Mouse (Mus musculus) layer of hippocampus, postnatal 14 days (tissue): ENCODE results near the gene Fam216a. TPM values are rescaled to one million over a fixed set of nuclear protein-coding genes. Genes with fewer than 3 reads are reported as not detected.
"Not testable (repeated sequence)": the region's sequence is repeated elsewhere in the genome, so short reads cannot be mapped to it uniquely, and the experiment has no call there.

ENCODE experiments used
- DNase-seq, 2 experiments: peaks; one replicate each; pipeline ENCODE4 v3.0.0; 2021 to 2022; ENCODE audit warnings: low spot score in 2 of 2, mixed read lengths in 1 of 2
- total RNA-seq, 2 experiments: library from RNA; stranded (reverse); gene quantifications; 2 replicates each; pipeline ENCODE4 v1.2.3; 2021

Gene Fam216a
- total RNA-seq, 2 experiments from 2014 or later: 75.9 to 80.7 TPM

GRCm38 (mm10) chr5:122325477-122325876, 46.7 kb downstream of the Fam216a start:
- DNase-seq: no peak

- peak; percentile 51 to 69 for DNase-seq
Observed at GRCm38 (mm10) chr5:122324608-122325431, 47.3 kb downstream of the Fam216a start.

GRCm38 (mm10) chr5:122323523-122323922, 48.6 kb downstream of the Fam216a start:
- no peak for DNase-seq

- no peak for DNase-seq
Observed at GRCm38 (mm10) chr5:122320205-122320781, 51.9 kb downstream of the Fam216a start.

- no peak for DNase-seq
Observed at GRCm38 (mm10) chr5:122319474-122320204, 52.5 kb downstream of the Fam216a start.

GRCm38 (mm10) chr5:122318976-122319375, 53.2 kb downstream of the Fam216a start:
- DNase-seq: not testable (repeated sequence)

- no peak for DNase-seq
Observed at GRCm38 (mm10) chr5:122318100-122318499, 54.1 kb downstream of the Fam216a start.

- DNase-seq: peak in 1 of 2 experiments; percentile 63
Observed at GRCm38 (mm10) chr5:122317329-122318045, 54.7 kb downstream of the Fam216a start.

GRCm38 (mm10) chr5:122314966-122315667, 57.0 kb downstream of the Fam216a start:
- peak; percentile 80 to 94 for DNase-seq

Other genes with a start within 250 kb of the Fam216a start
- 1 to 10 TPM in 1 of 2 experiments, under 1 TPM in 1; 0.74 to 2.2 TPM for gene Ccdc63, start 231.5 kb downstream of the Fam216a start, total RNA-seq
- 100 to 1,000 TPM; 198 to 200 TPM for gene Ppp1cc, start 214.1 kb downstream of the Fam216a start, total RNA-seq
- gene Hvcn1, start 165.6 kb downstream of the Fam216a start, total RNA-seq: 1 to 10 TPM; 3.4 to 5.0 TPM
- gene Tctn1, start 107.9 kb downstream of the Fam216a start, total RNA-seq: 10 to 100 TPM; 12.7 to 13.6 TPM
- gene Pptc7, start 88.0 kb downstream of the Fam216a start, total RNA-seq: 10 to 100 TPM; 34.8 to 35.3 TPM
- gene Rad9b, start 18.1 kb downstream of the Fam216a start, total RNA-seq: 1 to 10 TPM; 3.9 to 4.1 TPM
- 100 to 1,000 TPM; 219 to 224 TPM for gene Vps29, start 18.0 kb downstream of the Fam216a start, total RNA-seq
- 10 to 100 TPM; 26.8 to 27.2 TPM for gene Gpn3, start 488 bp downstream of the Fam216a start, total RNA-seq
- 100 to 1,000 TPM; 300 to 318 TPM for gene Arpc3, start 19.5 kb upstream of the Fam216a start, total RNA-seq
- gene Anapc7, start 49.3 kb upstream of the Fam216a start, total RNA-seq: 10 to 100 TPM; 32.7 to 33.2 TPM
- 100 to 1,000 TPM; 659 to 669 TPM for gene Atp2a2, start 129.9 kb upstream of the Fam216a start, total RNA-seq
- gene Ift81, start 242.2 kb upstream of the Fam216a start, total RNA-seq: 10 to 100 TPM; 31.0 to 31.1 TPM